Mouse (Mus musculus): ENCODE measurements around the gene Cnbp. TPM values are rescaled to one million over a fixed set of nuclear protein-coding genes. Genes with fewer than 3 reads are reported as not detected.

The Cnbp gene
- polyA plus RNA-seq, 1 experiment from 2014 or later, result 1,199 TPM

- Histone ChIP-seq H3K9me3 (ENCODE audit: control insufficient read depth, low read length) (no peaks in the 10 kb centered on the region), H3K27me3 (replicated peaks; ENCODE audit: control insufficient read depth, insufficient read depth, low read length) (no peaks in the 10 kb centered on the region), H3K4me2 (ENCODE audit: low read length) (no peak overlapping the region), H3K36me3 (ENCODE audit: control insufficient read depth, insufficient read depth, low read length) (peaks cover 65% of the 10 kb centered on the region), H3K9ac (ENCODE audit: low read length) (no peak overlapping the region), H3K4me3 (ENCODE audit: low read depth, low read length) (no peak overlapping the region), H3K4me1 (replicated peaks; ENCODE audit: control insufficient read depth, insufficient read depth, low read length) (peaks cover 17% of the 10 kb centered on the region), H3K27ac (ENCODE audit: low read depth) (no peak overlapping the region)
- ATAC-seq (replicated peaks; ENCODE audit: low FRiP score, low TSS enrichment, low read depth) (no peak), DNase-seq (ENCODE audit: low spot score) (no peak)
- WGBS, result 91% methylated on average over 13 of the region's 13 CpGs
These were observed 5.7 kb downstream of the Cnbp start for GRCm38 (mm10) chr6:87845031-87845695.

- no peak overlapping the region for H3K4me3 ChIP-seq (ENCODE audit: low read depth, low read length)
- WGBS, result 17% methylated on average over 1 of the region's 1 CpGs
- no peak for DNase-seq (ENCODE audit: low spot score)
These were observed 8.7 kb downstream of the Cnbp start for GRCm38 (mm10) chr6:87842254-87842653.

DNA sequence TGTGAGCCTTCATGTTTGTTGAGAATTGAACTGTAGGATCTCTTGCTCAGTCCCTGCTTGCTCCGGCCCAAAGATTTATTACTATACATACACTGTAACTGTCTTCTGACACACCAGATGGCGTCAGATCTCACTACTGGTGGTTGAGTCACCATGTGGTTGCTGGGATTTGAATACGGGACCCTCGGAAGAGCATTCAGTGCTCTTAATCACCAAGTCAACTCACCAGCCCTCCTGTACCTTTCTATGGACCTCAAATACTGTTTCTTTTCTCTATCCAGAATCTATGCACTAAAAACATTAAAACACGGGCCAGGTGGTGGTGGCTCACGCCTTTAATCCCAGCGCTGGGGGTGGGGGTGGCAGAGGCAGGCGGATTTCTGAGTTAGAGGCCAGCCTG is 9.3 kb downstream of the Cnbp start:
- Histone ChIP-seq H3K4me3 (ENCODE audit: low read depth, low read length) (no peak overlapping the region), H3K27me3 (replicated peaks; ENCODE audit: control insufficient read depth, insufficient read depth, low read length) (no peaks in the 10 kb centered on the region), H3K4me1 (replicated peaks; ENCODE audit: control insufficient read depth, insufficient read depth, low read length) (peaks cover 8% of the 10 kb centered on the region; the same call in 1 of the 2 replicates), H3K4me2 (ENCODE audit: low read length) (no peak overlapping the region), H3K27ac (ENCODE audit: low read depth) (no peak overlapping the region), H3K9me3 (ENCODE audit: control insufficient read depth, low read length) (no peaks in the 10 kb centered on the region), H3K36me3 (ENCODE audit: control insufficient read depth, insufficient read depth, low read length) (peaks cover 47% of the 10 kb centered on the region), H3K9ac (ENCODE audit: low read length) (no peak overlapping the region)
- ATAC-seq (replicated peaks; ENCODE audit: low FRiP score, low TSS enrichment, low read depth) (no peak), DNase-seq (ENCODE audit: low spot score) (no peak)
- WGBS, result 79% methylated on average over 8 of the region's 8 CpGs

More at GRCm38 (mm10) chr6:87842254-87842653, 8.7 kb downstream of the Cnbp start:
- peaks cover 11% of the 10 kb centered on the region for H3K4me1 ChIP-seq (replicated peaks; ENCODE audit: control insufficient read depth, insufficient read depth, low read length)
- no peak overlapping the region for H3K4me2 ChIP-seq (ENCODE audit: low read length)
- H3K27ac ChIP-seq (ENCODE audit: low read depth), result no peak overlapping the region
- no peaks in the 10 kb centered on the region for H3K9me3 ChIP-seq (ENCODE audit: control insufficient read depth, low read length)
- H3K27me3 ChIP-seq (replicated peaks; ENCODE audit: control insufficient read depth, insufficient read depth, low read length), result no peaks in the 10 kb centered on the region
- ATAC-seq (replicated peaks; ENCODE audit: low FRiP score, low TSS enrichment, low read depth), result no peak
- peaks cover 48% of the 10 kb centered on the region for H3K36me3 ChIP-seq (ENCODE audit: control insufficient read depth, insufficient read depth, low read length)
- no peak overlapping the region for H3K9ac ChIP-seq (ENCODE audit: low read length)

GRCm38 (mm10) chr6:87839797-87840341 is 11.0 kb downstream of the Cnbp start:
- Histone ChIP-seq H3K4me1 (replicated peaks; ENCODE audit: control insufficient read depth, insufficient read depth, low read length) (peaks cover 8% of the 10 kb centered on the region; the same call in 1 of the 2 replicates), H3K9ac (ENCODE audit: low read length) (no peak overlapping the region), H3K27ac (ENCODE audit: low read depth) (no peak overlapping the region), H3K27me3 (replicated peaks; ENCODE audit: control insufficient read depth, insufficient read depth, low read length) (no peaks in the 10 kb centered on the region), H3K36me3 (ENCODE audit: control insufficient read depth, insufficient read depth, low read length) (peaks cover 46% of the 10 kb centered on the region), H3K9me3 (ENCODE audit: control insufficient read depth, low read length) (no peaks in the 10 kb centered on the region), H3K4me2 (ENCODE audit: low read length) (peak overlapping the region; percentile 90), H3K4me3 (ENCODE audit: low read depth, low read length) (no peak overlapping the region)
- no peak for DNase-seq (ENCODE audit: low spot score)
- ATAC-seq (replicated peaks; ENCODE audit: low FRiP score, low TSS enrichment, low read depth), result no peak
- 61% methylated on average over 11 of the region's 11 CpGs for WGBS

DNA sequence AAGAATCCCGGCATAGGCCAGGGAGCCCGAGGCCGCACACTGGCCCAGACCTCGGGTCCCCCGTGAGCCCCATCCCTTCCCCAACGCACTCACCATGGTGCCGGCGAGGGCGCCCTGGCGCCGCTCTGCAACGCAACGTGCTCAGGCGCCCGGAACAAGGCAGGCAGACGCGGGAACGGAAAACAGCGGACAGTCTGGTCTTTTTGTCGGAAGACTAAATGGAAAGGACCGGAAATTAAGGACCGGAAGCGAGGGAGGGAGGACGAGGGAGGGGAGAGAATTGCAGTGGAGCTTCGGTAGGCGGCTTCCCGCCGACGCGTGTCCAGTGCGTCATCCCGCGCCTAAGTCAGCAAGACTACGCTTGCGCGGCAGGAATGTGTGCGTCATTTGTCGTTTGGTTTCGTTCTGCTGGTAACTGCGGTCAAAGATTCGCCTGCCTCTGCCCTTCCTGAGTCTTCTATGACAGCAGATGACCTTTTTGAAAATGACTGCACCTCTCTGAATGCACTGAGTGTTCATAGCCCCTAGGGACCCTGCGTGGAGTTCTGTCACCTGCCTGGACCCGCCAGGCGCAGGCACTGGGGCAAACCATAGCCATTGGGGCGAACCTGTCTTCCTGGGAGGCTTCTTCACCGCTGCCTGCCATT is 12.2 kb downstream of the Cnbp start, which contains the start of gene Isy1:
Isy1 (minus strand) TSS at position 248 of the 647 bp plus-strand sequence.
- peak within 1 kb of the TSS; percentile 84 for H3K4me3 ChIP-seq (ENCODE audit: low read depth, low read length)
- H3K9me3 ChIP-seq (ENCODE audit: control insufficient read depth, low read length), result no peaks in the 10 kb centered on the region
- ATAC-seq (replicated peaks; ENCODE audit: low FRiP score, low TSS enrichment, low read depth) (peak; percentile 93), DNase-seq (ENCODE audit: low spot score) (peak; percentile 98)
- peaks cover 43% of the 10 kb centered on the region for H3K36me3 ChIP-seq (ENCODE audit: control insufficient read depth, insufficient read depth, low read length)
- WGBS, result under 1% methylated on average over 46 of the region's 46 CpGs
- H3K27ac ChIP-seq (ENCODE audit: low read depth), result peak within 1 kb of the TSS; percentile 92
- H3K4me1 ChIP-seq (replicated peaks; ENCODE audit: control insufficient read depth, insufficient read depth, low read length), result peaks cover 8% of the 10 kb centered on the region; the same call in 1 of the 2 replicates
- no peaks in the 10 kb centered on the region for H3K27me3 ChIP-seq (replicated peaks; ENCODE audit: control insufficient read depth, insufficient read depth, low read length)
- H3K9ac ChIP-seq (ENCODE audit: low read length), result peak within 1 kb of the TSS; percentile 89
- peak within 1 kb of the TSS; percentile 90 for H3K4me2 ChIP-seq (ENCODE audit: low read length)

DNA sequence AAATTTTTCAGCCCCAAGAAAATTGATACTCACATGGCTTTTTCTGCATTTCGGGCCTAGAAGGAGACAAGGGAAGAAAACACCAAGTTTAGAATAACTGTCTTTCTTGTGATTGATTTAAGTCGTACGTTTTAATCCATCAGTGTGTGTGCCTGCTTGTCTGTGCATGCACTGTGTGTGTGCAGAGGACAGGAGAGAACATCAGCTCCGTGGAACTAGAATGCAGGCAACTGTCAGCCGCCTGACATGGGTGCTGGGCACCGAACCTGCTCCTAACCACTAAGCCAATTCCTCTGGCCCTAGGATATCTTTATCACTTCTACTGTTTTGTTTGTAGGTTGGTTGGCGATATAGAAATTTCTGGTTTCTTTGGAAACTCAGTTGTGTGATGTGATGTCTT is 15.2 kb downstream of the Cnbp start, which contains the start of gene Gm45140:
Gm45140 (minus strand) TSS at position 101 of the 400 bp plus-strand sequence.
- DNase-seq (ENCODE audit: low spot score) (no peak), ATAC-seq (replicated peaks; ENCODE audit: low FRiP score, low TSS enrichment, low read depth) (no peak)
- Histone ChIP-seq H3K4me2 (ENCODE audit: low read length) (no peak within 1 kb of the TSS), H3K4me1 (replicated peaks; ENCODE audit: control insufficient read depth, insufficient read depth, low read length) (peaks cover 8% of the 10 kb centered on the region; the same call in 1 of the 2 replicates), H3K9me3 (ENCODE audit: control insufficient read depth, low read length) (no peaks in the 10 kb centered on the region), H3K27me3 (replicated peaks; ENCODE audit: control insufficient read depth, insufficient read depth, low read length) (no peaks in the 10 kb centered on the region), H3K4me3 (ENCODE audit: low read depth, low read length) (no peak within 1 kb of the TSS), H3K9ac (ENCODE audit: low read length) (no peak within 1 kb of the TSS), H3K27ac (ENCODE audit: low read depth) (no peak within 1 kb of the TSS), H3K36me3 (ENCODE audit: control insufficient read depth, insufficient read depth, low read length) (peaks cover 36% of the 10 kb centered on the region)
- WGBS, result 91% methylated on average over 7 of the region's 7 CpGs

GRCm38 (mm10) chr6:87820366-87820765 is 30.5 kb downstream of the Cnbp start:
- Histone ChIP-seq H3K4me1 (replicated peaks; ENCODE audit: control insufficient read depth, insufficient read depth, low read length) (no peaks in the 10 kb centered on the region), H3K4me2 (ENCODE audit: low read length) (no peak overlapping the region), H3K36me3 (ENCODE audit: control insufficient read depth, insufficient read depth, low read length) (peaks cover 97% of the 10 kb centered on the region), H3K4me3 (ENCODE audit: low read depth, low read length) (no peak overlapping the region), H3K9me3 (ENCODE audit: control insufficient read depth, low read length) (no peaks in the 10 kb centered on the region), H3K9ac (ENCODE audit: low read length) (no peak overlapping the region), H3K27me3 (replicated peaks; ENCODE audit: control insufficient read depth, insufficient read depth, low read length) (no peaks in the 10 kb centered on the region), H3K27ac (ENCODE audit: low read depth) (no peak overlapping the region)
- DNase-seq (ENCODE audit: low spot score), result no peak
- ATAC-seq (replicated peaks; ENCODE audit: low FRiP score, low TSS enrichment, low read depth), result no peak
- WGBS, result 95% methylated on average over 2 of the region's 2 CpGs

DNA sequence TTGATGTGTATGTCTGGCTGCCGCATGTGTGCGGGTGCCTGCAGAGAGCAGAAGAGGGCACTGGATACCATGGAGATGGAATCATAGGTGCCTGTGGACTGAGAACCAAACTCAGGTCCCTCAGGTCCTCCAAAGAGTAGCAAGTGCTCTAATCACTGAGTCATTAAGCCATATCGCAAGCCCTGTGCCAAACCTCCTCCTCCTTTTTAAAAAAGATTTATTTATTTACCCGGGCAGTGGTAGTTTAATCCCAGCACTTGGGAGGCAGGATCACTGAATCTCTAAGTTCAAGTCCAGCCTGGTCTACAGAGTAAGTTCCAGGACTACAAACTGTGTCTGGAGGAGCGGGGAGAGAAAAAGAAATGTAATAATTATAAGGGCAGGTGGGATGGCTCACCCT is 36.4 kb downstream of the Cnbp start:
- H3K36me3 ChIP-seq (ENCODE audit: control insufficient read depth, insufficient read depth, low read length), result peaks cover 45% of the 10 kb centered on the region
- no peak overlapping the region for H3K27ac ChIP-seq (ENCODE audit: low read depth)

More for the DNA sequence above, 36.4 kb downstream of the Cnbp start:
- Histone ChIP-seq H3K9me3 (ENCODE audit: control insufficient read depth, low read length) (no peaks in the 10 kb centered on the region), H3K4me2 (ENCODE audit: low read length) (no peak overlapping the region), H3K27me3 (replicated peaks; ENCODE audit: control insufficient read depth, insufficient read depth, low read length) (no peaks in the 10 kb centered on the region), H3K9ac (ENCODE audit: low read length) (no peak overlapping the region), H3K4me3 (ENCODE audit: low read depth, low read length) (no peak overlapping the region), H3K4me1 (replicated peaks; ENCODE audit: control insufficient read depth, insufficient read depth, low read length) (peaks cover 10% of the 10 kb centered on the region)
- WGBS, result 90% methylated on average over 5 of the region's 5 CpGs
- ATAC-seq (replicated peaks; ENCODE audit: low FRiP score, low TSS enrichment, low read depth) (no peak), DNase-seq (ENCODE audit: low spot score) (no peak)

Data from intestine, embryonic 14.5 days (tissue).